Mouse (Mus musculus): ENCODE data around the gene Plk1.

DNA sequence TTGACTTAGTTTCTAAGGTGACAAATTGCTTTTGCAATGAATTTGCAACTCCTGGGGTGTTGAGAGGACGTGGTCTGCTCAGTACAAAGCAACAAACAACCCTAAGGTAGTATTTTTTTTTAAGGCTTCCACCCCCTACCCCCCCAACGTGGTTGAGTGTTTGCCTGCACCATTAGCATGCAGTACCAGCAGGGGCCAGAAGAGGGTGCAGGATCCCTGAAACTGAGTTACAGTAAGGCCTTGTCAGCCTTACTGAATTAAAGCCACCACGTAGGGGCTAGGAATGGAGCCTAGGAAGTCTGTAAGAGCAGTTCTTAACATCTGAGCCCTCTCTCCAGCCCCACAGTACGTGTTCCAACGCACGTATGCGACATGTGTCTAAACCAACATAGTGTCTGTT lies 30.2 kb downstream of the Plk1 start:
- peak; percentile 71 for TF ChIP-seq CTCF (IDR thresholded peaks at IDR 0.05)
- TF ChIP-seq POLR2A (IDR thresholded peaks at IDR 0.05; ENCODE audit: insufficient read depth, low read depth, low read length), result no peak
- TF ChIP-seq EP300 (IDR thresholded peaks at IDR 0.05; ENCODE audit: insufficient read depth, low read depth, low read length), result no peak

Measured in heart, adult 2 months (tissue).